Mouse (Mus musculus): ENCODE data around the gene Cela3b.

The Cela3b gene

DNA sequence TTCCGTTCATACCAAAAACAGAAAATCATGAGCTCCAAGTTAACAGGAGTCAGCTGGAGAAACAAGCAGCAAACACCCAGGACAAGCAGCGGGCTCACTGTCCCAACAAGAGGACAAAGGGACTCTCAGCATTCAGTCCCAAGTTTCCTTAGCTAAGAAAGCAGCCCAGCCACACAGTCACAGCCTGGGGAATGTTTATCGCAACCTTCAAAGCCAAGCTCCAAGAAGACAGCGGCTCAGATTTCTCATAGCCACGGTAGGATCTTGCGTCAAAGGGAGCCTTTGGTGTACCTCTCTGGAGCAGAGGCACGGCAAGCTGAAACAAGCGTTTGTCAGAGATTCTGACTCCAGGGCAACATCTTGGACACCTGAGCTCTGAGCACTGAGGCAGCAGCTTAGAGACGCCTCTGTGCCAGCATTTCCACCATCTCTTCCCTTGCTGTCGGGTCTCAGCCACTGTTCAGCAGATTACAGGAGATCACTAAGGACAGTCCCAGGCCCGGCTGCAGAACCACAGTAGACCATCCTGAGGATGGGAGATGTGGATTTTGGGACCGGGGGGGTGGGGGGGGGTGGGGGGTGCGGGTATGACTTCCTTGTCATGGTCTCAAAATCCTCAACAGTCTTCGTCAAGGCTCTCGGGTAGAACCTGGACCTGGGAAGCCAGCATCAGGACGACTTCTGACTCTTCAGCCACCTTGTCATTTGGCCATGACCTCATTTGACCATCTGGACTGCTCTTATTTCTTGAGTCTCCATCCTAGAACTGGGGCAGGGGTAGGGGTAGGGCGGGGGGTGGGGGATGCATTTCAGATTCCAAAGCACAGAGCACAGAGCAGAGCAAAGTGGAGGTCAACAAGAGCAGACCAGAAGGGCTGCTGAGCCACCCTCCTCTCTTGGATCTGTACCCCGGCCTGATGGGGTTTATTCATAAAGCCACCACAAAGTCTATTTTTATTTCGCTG lies 54.7 kb downstream of the Cela3b start:
- DNase-seq (ENCODE audit: low spot score in 2 of 2), result no peak

DNA sequence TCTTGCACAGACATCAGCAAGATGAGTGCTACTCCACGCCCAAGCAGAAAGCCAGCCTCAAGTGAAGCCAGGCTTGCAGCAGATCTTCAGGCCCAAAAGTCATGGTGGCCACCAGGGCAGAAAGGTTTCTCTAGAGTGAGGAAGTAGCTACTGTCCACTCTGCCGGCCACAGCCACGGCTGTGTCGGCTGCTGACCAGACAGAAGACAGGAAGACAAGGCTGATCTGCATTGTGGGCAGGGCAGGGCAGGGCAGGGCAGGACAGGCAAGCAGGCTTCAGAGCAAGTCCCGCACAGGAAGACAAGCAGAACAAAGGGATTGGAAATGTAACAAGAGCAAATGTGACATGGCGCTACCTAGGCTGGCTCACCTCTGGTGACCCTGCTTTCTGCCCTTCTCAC lies 56.6 kb downstream of the Cela3b start:
- no peak for DNase-seq (ENCODE audit: low spot score in 2 of 2)

DNA sequence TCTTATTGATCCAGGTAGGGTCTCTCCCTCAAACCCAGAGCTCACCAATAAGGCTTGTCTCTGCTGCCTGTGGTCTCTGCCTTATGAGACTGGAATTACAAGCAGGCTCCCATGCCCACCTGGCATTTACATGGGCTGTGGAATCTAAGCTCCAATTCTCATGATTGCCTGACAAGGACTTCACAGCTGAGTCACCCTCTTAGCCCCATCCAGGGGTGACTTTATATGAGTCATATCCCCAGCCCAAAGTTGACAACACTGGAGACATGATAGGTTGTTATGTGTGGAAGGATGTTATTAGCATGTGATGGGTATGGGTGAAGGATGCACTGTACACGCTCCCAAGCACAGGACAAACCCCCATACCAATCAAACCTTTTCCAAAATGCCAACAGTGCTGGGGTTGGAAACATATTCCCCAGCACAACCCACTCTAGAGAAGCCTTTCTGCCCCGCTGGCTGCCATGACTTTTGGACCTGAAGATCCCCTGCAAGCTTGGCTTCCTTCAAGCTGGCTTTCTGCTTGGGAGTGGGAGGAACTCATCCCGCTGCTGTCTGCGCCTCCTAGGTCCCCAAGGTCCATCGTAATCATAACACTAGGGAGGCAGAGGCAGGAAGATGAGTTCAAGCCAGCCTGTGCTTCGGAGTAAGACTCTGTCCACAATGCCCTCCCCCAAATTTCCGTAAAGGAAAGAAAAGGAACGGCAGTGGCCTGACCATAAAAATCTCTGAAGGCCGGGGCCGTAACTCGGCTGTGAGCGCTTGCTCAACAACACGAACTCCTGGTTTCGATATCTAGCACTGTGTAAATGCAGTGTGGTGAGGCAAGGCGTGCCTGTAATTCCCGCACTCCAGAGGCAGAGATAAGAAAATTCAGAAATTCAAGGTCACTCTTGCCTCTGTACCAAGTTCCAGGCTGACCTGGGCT lies 58.5 kb downstream of the Cela3b start:
- DNase-seq (ENCODE audit: low spot score in 2 of 2), result no peak
